Mouse (Mus musculus) midbrain, embryonic 10.5 days (tissue): Measurements from ENCODE around the gene Pdzk1ip1. TPM values are rescaled to one million over a fixed set of nuclear protein-coding genes. Genes with fewer than 3 reads are reported as not detected.

Source experiments
- polyA plus RNA-seq: library from polyadenylated mRNA; unstranded; fragments of >200 nt; fragmentation: Nextera tagmentation; extraction: Ambion mirVana; gene quantifications from 2 replicates; pipeline ENCODE4 v1.2.1, GENCODE M21; 2016

Pdzk1ip1 gene
- polyA plus RNA-seq, 1 experiment from 2014 or later, result 7.9 TPM

Other genes with a start within 250 kb of the Pdzk1ip1 start
- gene Foxd2, start 179.8 kb upstream of the Pdzk1ip1 start, polyA plus RNA-seq, result 2.1 and 3.3 TPM in 2 replicates
- gene Foxe3, start 162.7 kb upstream of the Pdzk1ip1 start, polyA plus RNA-seq, result 6.7 and 14.7 TPM in 2 replicates
- gene Cmpk1, start 101.5 kb upstream of the Pdzk1ip1 start, polyA plus RNA-seq, result 86.4 and 90.7 TPM in 2 replicates
- gene Stil, start 88.5 kb upstream of the Pdzk1ip1 start, polyA plus RNA-seq, result 19.0 and 21.3 TPM in 2 replicates
- gene Tal1, start 32.3 kb upstream of the Pdzk1ip1 start, polyA plus RNA-seq, result 2.7 and 5.2 TPM in 2 replicates
- gene Cyp4x1, start 45.6 kb downstream of the Pdzk1ip1 start, polyA plus RNA-seq, result 0.51 and 0.71 TPM in 2 replicates
- gene Cyp4a29, start 153.4 kb downstream of the Pdzk1ip1 start, polyA plus RNA-seq, result not detected in 2 replicates
- gene Cyp4a12a, start 210.3 kb downstream of the Pdzk1ip1 start, polyA plus RNA-seq, result not detected in 2 replicates